23 mouse cellular contexts compared by ENCODE assay signal in the genomic region with DNA sequence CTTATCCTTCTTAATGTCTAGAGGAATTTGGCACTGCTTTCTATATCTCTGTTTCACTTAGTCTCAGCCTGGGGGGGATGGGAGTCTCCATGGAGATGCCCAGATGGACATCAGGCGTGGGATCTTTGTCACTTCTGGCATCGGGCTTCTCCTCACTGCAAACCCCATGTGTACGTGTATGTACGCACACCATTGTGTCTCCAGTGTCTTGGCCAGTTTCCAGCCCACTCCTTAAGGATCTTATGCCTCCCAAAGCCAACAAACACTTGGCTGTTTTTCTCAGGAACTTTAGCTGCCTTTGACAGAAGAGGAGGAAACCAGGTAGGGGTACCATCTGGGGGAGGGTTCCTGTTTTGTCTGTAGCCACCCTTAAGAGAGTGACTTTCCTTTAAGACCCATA. TPM values are rescaled to one million over a fixed set of nuclear protein-coding genes. Genes with fewer than 3 reads are reported as not detected.
DNase-seq lines count a peak whose midpoint lies in the region; ATAC-seq and TF ChIP-seq lines count a peak whose summit lies in the region.
"Had no signal": no experiment of that assay in that cellular context is flagged by ENCODE, and none has a peak within 500 bp of the region (broad histone marks: within the 10 kb centered on the region; RNA-seq: fewer than 3 reads in every experiment).

No protein-coding gene starts in this region.

- peak overlapping the region; percentile 48 for H3K4me3 ChIP-seq in heart, adult 2 months
- no peak overlapping the region for H3K4me3 ChIP-seq in kidney, embryonic 14.5 days (ENCODE audit: low read length)
- no peak overlapping the region for H3K4me3 ChIP-seq in lung, embryonic 14.5 days (ENCODE audit: low read depth, low read length)
- no peak overlapping the region for H3K4me3 ChIP-seq in midbrain, embryonic 11.5 days (ENCODE audit: low read depth, low read length)
- no peak overlapping the region for H3K4me3 ChIP-seq in intestine, embryonic 16.5 days (ENCODE audit: low read length)
- H3K4me3 ChIP-seq: heart, embryonic 13.5 days; hindbrain, embryonic 10.5 days; limb, embryonic 10.5 days; midbrain, embryonic 13.5 days had no signal

- intact Hi-C loops in heart, adult 2 months (cut with DNase I) = no loop called here
- intact Hi-C loops in heart, postnatal 36 days (cut with DNase I) = no loop called here

- TF ChIP-seq POLR2A in heart, adult 2 months (IDR thresholded peaks at IDR 0.05; ENCODE audit: insufficient read depth, low read depth, low read length) = no peak

- ATAC-seq in kidney, embryonic 14.5 days (ENCODE audit: low FRiP score, low TSS enrichment) = no peak
- no peak for ATAC-seq in lung, embryonic 14.5 days (ENCODE audit: insufficient read depth)
- ATAC-seq in midbrain, embryonic 11.5 days (ENCODE audit: low FRiP score) = no peak
- ATAC-seq in intestine, embryonic 16.5 days = no peak
- ATAC-seq: hindbrain, embryonic 16.5 days; intestine, postnatal 0 days; midbrain, embryonic 13.5 days; Patski had no signal

- peak overlapping the region; percentile 78 for H3K27ac ChIP-seq in heart, adult 2 months
- no peak overlapping the region for H3K27ac ChIP-seq in kidney, embryonic 14.5 days (ENCODE audit: low read depth, low read length)
- H3K27ac ChIP-seq in lung, embryonic 14.5 days (ENCODE audit: low read depth) = no peak overlapping the region
- H3K27ac ChIP-seq in midbrain, embryonic 11.5 days (ENCODE audit: low read depth, low read length) = no peak overlapping the region
- H3K27ac ChIP-seq in intestine, embryonic 16.5 days (ENCODE audit: low read length) = no peak overlapping the region
- H3K27ac ChIP-seq: heart, embryonic 13.5 days; hindbrain, embryonic 10.5 days; limb, embryonic 10.5 days; midbrain, embryonic 13.5 days had no signal

- H3K79me2 ChIP-seq in heart, adult 2 months (replicated peaks; ENCODE audit: control insufficient read depth, insufficient read depth, low read length) = no peaks in the 10 kb centered on the region

- H3K36me3 ChIP-seq in heart, adult 2 months (ENCODE audit: control insufficient read depth, insufficient read depth, low read length) = no peaks in the 10 kb centered on the region
- H3K36me3 ChIP-seq in kidney, embryonic 14.5 days (ENCODE audit: control insufficient read depth, insufficient read depth, low read length) = no peaks in the 10 kb centered on the region
- no peaks in the 10 kb centered on the region for H3K36me3 ChIP-seq in lung, embryonic 14.5 days (ENCODE audit: insufficient read depth)
- no peaks in the 10 kb centered on the region for H3K36me3 ChIP-seq in midbrain, embryonic 11.5 days (ENCODE audit: control insufficient read depth, insufficient read depth, low read length)
- H3K36me3 ChIP-seq in intestine, embryonic 16.5 days (ENCODE audit: control insufficient read depth, insufficient read depth, low read length) = no peaks in the 10 kb centered on the region
- H3K36me3 ChIP-seq: G1E; heart, embryonic 13.5 days; hindbrain, embryonic 10.5 days; limb, embryonic 10.5 days; midbrain, embryonic 13.5 days had no signal

- 36% methylated on average over 4 of the region's 4 CpGs for WGBS in heart, adult 2 months
- WGBS in kidney, embryonic 14.5 days = 58% methylated on average over 4 of the region's 4 CpGs
- 40% methylated on average over 4 of the region's 4 CpGs for WGBS in lung, embryonic 14.5 days
- 78% methylated on average over 4 of the region's 4 CpGs for WGBS in midbrain, embryonic 11.5 days
- WGBS in intestine, embryonic 16.5 days = 62% methylated on average over 4 of the region's 4 CpGs

- H3K4me1 ChIP-seq in heart, adult 2 months (ENCODE audit: control insufficient read depth, insufficient read depth, low read length) = peaks cover 3% of the 10 kb centered on the region
- H3K4me1 ChIP-seq in kidney, embryonic 14.5 days (ENCODE audit: control insufficient read depth, insufficient read depth, low read length) = no peaks in the 10 kb centered on the region
- no peaks in the 10 kb centered on the region; the same call in 1 of the 2 replicates for H3K4me1 ChIP-seq in lung, embryonic 14.5 days (ENCODE audit: insufficient read depth)
- H3K4me1 ChIP-seq in midbrain, embryonic 11.5 days (ENCODE audit: control insufficient read depth, insufficient read depth, low read length) = no peaks in the 10 kb centered on the region
- no peaks in the 10 kb centered on the region for H3K4me1 ChIP-seq in intestine, embryonic 16.5 days (ENCODE audit: control insufficient read depth, insufficient read depth, low read length)
- H3K4me1 ChIP-seq: hindbrain, embryonic 10.5 days; limb, embryonic 10.5 days; midbrain, embryonic 13.5 days had no signal

- TF ChIP-seq EP300 in heart, adult 2 months (IDR thresholded peaks at IDR 0.05; ENCODE audit: insufficient read depth, low read depth, low read length) = no peak

- no peaks in the 10 kb centered on the region for H3K27me3 ChIP-seq in heart, adult 2 months (ENCODE audit: control insufficient read depth, insufficient read depth, low read length)
- no peaks in the 10 kb centered on the region for H3K27me3 ChIP-seq in kidney, embryonic 14.5 days (ENCODE audit: control insufficient read depth, insufficient read depth, low read length)
- no peaks in the 10 kb centered on the region for H3K27me3 ChIP-seq in lung, embryonic 14.5 days (ENCODE audit: insufficient read depth, low read length)
- H3K27me3 ChIP-seq in midbrain, embryonic 11.5 days (ENCODE audit: control insufficient read depth, insufficient read depth, low read length) = no peaks in the 10 kb centered on the region
- H3K27me3 ChIP-seq in intestine, embryonic 16.5 days (replicated peaks; ENCODE audit: control insufficient read depth, insufficient read depth, low read length) = 0 out of 2 replicates have a peak, but pooled peaks cover 2% of the 10 kb centered on the region
- H3K27me3 ChIP-seq: Patski had no signal

- H3K4me2 ChIP-seq in kidney, embryonic 14.5 days (replicated peaks; ENCODE audit: low read depth, low read length) = no peak overlapping the region
- no peak overlapping the region for H3K4me2 ChIP-seq in lung, embryonic 14.5 days
- H3K4me2 ChIP-seq in midbrain, embryonic 11.5 days = no peak overlapping the region
- no peak overlapping the region for H3K4me2 ChIP-seq in intestine, embryonic 16.5 days (ENCODE audit: low read depth, low read length)
- H3K4me2 ChIP-seq: heart, embryonic 13.5 days; midbrain, embryonic 13.5 days had no signal

- DNase-seq in heart, adult 2 months = peak in 1 of 2 experiments; percentile 30
- DNase-seq in heart, postnatal 36 days = no peak
- peak; percentile 24 for DNase-seq in kidney, postnatal 14 days
- peak; percentile 28 for DNase-seq in lung, embryonic 14.5 days
- DNase-seq in lung, postnatal 14 days = peak; percentile 59
- no peak for DNase-seq in midbrain, embryonic 11.5 days (ENCODE audit: low spot score, missing footprints)
- DNase-seq: B cell, adult 2 months; cerebellum, adult 11 months; cerebellum, adult 9-11 months; right cerebral cortex, postnatal 14 days; spleen, adult 18-20 months had no signal

- H3K9ac ChIP-seq in heart, adult 2 months (ENCODE audit: low read depth, low read length) = no peak overlapping the region
- no peak overlapping the region for H3K9ac ChIP-seq in kidney, embryonic 14.5 days (ENCODE audit: low read depth, low read length)
- H3K9ac ChIP-seq in lung, embryonic 14.5 days = no peak overlapping the region
- H3K9ac ChIP-seq in midbrain, embryonic 11.5 days (ENCODE audit: low read length) = no peak overlapping the region
- no peak overlapping the region for H3K9ac ChIP-seq in intestine, embryonic 16.5 days (ENCODE audit: low read depth, low read length)
- H3K9ac ChIP-seq: heart, embryonic 13.5 days; midbrain, embryonic 13.5 days had no signal

- TF ChIP-seq CTCF in heart, adult 2 months (IDR thresholded peaks at IDR 0.05) = no peak
- TF ChIP-seq CTCF in lung, embryonic 14.5 days (IDR thresholded peaks at IDR 0.05; ENCODE audit: low read depth) = no peak

- no peaks in the 10 kb centered on the region for H3K9me3 ChIP-seq in kidney, embryonic 14.5 days (ENCODE audit: control insufficient read depth, low read length)
- no peaks in the 10 kb centered on the region for H3K9me3 ChIP-seq in lung, embryonic 14.5 days (ENCODE audit: low read depth, low read length)
- no peaks in the 10 kb centered on the region for H3K9me3 ChIP-seq in midbrain, embryonic 11.5 days (ENCODE audit: control insufficient read depth, low read length)
- no peaks in the 10 kb centered on the region for H3K9me3 ChIP-seq in intestine, embryonic 16.5 days (ENCODE audit: control insufficient read depth, low read length)
- H3K9me3 ChIP-seq: G1E; heart, embryonic 13.5 days; hindbrain, embryonic 10.5 days; limb, embryonic 10.5 days; midbrain, embryonic 13.5 days had no signal

RNA-seq across cellular contexts. Expression of a gene that starts 0.7 kb away (rescaled TPM):
- total RNA-seq in heart, adult 2 months (2021) = 10 to 100 TPM; 17.4 to 19.9 TPM
- 12.1 and 12.5 TPM in 2 replicates for polyA plus RNA-seq in heart, adult 2 months (2012; rRNA removed)
- total RNA-seq in heart, postnatal 36 days (2021) = 10 to 100 TPM; 22.9 to 23.6 TPM
- polyA plus RNA-seq in kidney, embryonic 14.5 days (2014; fragmentation: Nextera tagmentation; extraction: Ambion mirVana) = 3.5 and 4.2 TPM in 2 replicates
- polyA plus RNA-seq in lung, embryonic 14.5 days (2014; fragmentation: Nextera tagmentation; extraction: Ambion mirVana) = 3.4 and 4.5 TPM in 2 replicates
- 5.4 and 5.8 TPM in 2 replicates for polyA plus RNA-seq in midbrain, embryonic 11.5 days (2014; fragmentation: Nextera tagmentation; extraction: Ambion mirVana)
- polyA plus RNA-seq in intestine, embryonic 16.5 days (2015; fragmentation: Nextera tagmentation; extraction: Ambion mirVana) = 2.8 and 4.2 TPM in 2 replicates
- total RNA-seq: CH12.LX; G1E; megakaryocyte, adult 5-6 weeks had no signal
- polyA plus RNA-seq: G1E had no signal

RNA-seq across cellular contexts. Expression of a gene that starts 12.0 kb away (rescaled TPM):
- total RNA-seq in heart, adult 2 months (2021) = 10 to 100 TPM; 12.0 to 12.5 TPM
- 34.0 and 37.1 TPM in 2 replicates for polyA plus RNA-seq in heart, adult 2 months (2012; rRNA removed)
- 10 to 100 TPM; 13.8 to 14.7 TPM for total RNA-seq in heart, postnatal 36 days (2021)
- polyA plus RNA-seq in kidney, embryonic 14.5 days (2014; fragmentation: Nextera tagmentation; extraction: Ambion mirVana) = 27.7 and 28.0 TPM in 2 replicates
- polyA plus RNA-seq in lung, embryonic 14.5 days (2014; fragmentation: Nextera tagmentation; extraction: Ambion mirVana) = 32.0 and 32.9 TPM in 2 replicates
- 24.3 and 26.6 TPM in 2 replicates for polyA plus RNA-seq in midbrain, embryonic 11.5 days (2014; fragmentation: Nextera tagmentation; extraction: Ambion mirVana)
- polyA plus RNA-seq in intestine, embryonic 16.5 days (2015; fragmentation: Nextera tagmentation; extraction: Ambion mirVana) = 36.7 and 38.6 TPM in 2 replicates

RNA-seq across cellular contexts. Expression of a gene that starts 17.6 kb away (rescaled TPM):
- 10 to 100 TPM; 11.3 to 15.7 TPM for total RNA-seq in heart, adult 2 months (2021)
- 22.7 and 24.2 TPM in 2 replicates for polyA plus RNA-seq in heart, adult 2 months (2012; rRNA removed)
- total RNA-seq in heart, postnatal 36 days (2021) = 10 to 100 TPM; 13.4 to 14.5 TPM
- 12.4 and 17.0 TPM in 2 replicates for polyA plus RNA-seq in kidney, embryonic 14.5 days (2014; fragmentation: Nextera tagmentation; extraction: Ambion mirVana)
- 20.8 and 23.3 TPM in 2 replicates for polyA plus RNA-seq in lung, embryonic 14.5 days (2014; fragmentation: Nextera tagmentation; extraction: Ambion mirVana)
- polyA plus RNA-seq in midbrain, embryonic 11.5 days (2014; fragmentation: Nextera tagmentation; extraction: Ambion mirVana) = 10.7 and 10.8 TPM in 2 replicates
- polyA plus RNA-seq in intestine, embryonic 16.5 days (2015; fragmentation: Nextera tagmentation; extraction: Ambion mirVana) = 39.5 and 42.2 TPM in 2 replicates

RNA-seq across cellular contexts. Expression of a gene that starts 34.4 kb away (rescaled TPM):
- total RNA-seq in heart, adult 2 months (2021) = 1 to 10 TPM; 6.9 to 8.2 TPM
- 27.9 and 29.7 TPM in 2 replicates for polyA plus RNA-seq in heart, adult 2 months (2012; rRNA removed)
- total RNA-seq in heart, postnatal 36 days (2021) = 1 to 10 TPM; 8.5 to 9.0 TPM
- 31.9 and 35.7 TPM in 2 replicates for polyA plus RNA-seq in kidney, embryonic 14.5 days (2014; fragmentation: Nextera tagmentation; extraction: Ambion mirVana)
- 27.2 and 28.4 TPM in 2 replicates for polyA plus RNA-seq in lung, embryonic 14.5 days (2014; fragmentation: Nextera tagmentation; extraction: Ambion mirVana)
- polyA plus RNA-seq in midbrain, embryonic 11.5 days (2014; fragmentation: Nextera tagmentation; extraction: Ambion mirVana) = 13.2 and 15.0 TPM in 2 replicates
- 34.6 and 39.1 TPM in 2 replicates for polyA plus RNA-seq in intestine, embryonic 16.5 days (2015; fragmentation: Nextera tagmentation; extraction: Ambion mirVana)

Comparison
In these comparisons a context has a peak if more than half of its experiments do, and no peak if none do; other contexts are left out.
1. DNase-seq: peak in kidney, postnatal 14 days (single experiment), lung, embryonic 14.5 days (single experiment) and lung, postnatal 14 days (single experiment); none in heart, postnatal 36 days (0 of 2) and midbrain, embryonic 11.5 days (single experiment).